Mouse (Mus musculus) ES-E14 (cell line): ENCODE results near the gene Vmn1r1.

Experiments used
- CHD2 ChIP-seq: IDR thresholded peaks from 2 replicates; pipeline ENCODE4 v1.6.1; 2014; ENCODE audit warnings: mild to moderate bottlenecking, low read depth, low read length, inconsistent platforms
- HCFC1 ChIP-seq: IDR thresholded peaks from 2 replicates; pipeline ENCODE4 v1.6.1; 2012; ENCODE audit warnings: low read length, inconsistent platforms, borderline replicate concordance; ENCODE audit not compliant: insufficient read depth
- MAFK ChIP-seq: IDR thresholded peaks from 2 replicates; pipeline ENCODE4 v1.6.1; 2014; ENCODE audit warnings: mild to moderate bottlenecking, low read depth, low read length, inconsistent platforms; ENCODE audit not compliant: insufficient read depth
- ZC3H11A ChIP-seq: IDR thresholded peaks from 2 replicates; pipeline ENCODE4 v1.6.1; 2012; ENCODE audit warnings: low read depth, mild to moderate bottlenecking, inconsistent platforms, low read length, borderline replicate concordance
- ZNF384 ChIP-seq: IDR thresholded peaks from 2 replicates; pipeline ENCODE4 v1.6.1; 2012; ENCODE audit warnings: low read depth, low read length, inconsistent platforms

DNA sequence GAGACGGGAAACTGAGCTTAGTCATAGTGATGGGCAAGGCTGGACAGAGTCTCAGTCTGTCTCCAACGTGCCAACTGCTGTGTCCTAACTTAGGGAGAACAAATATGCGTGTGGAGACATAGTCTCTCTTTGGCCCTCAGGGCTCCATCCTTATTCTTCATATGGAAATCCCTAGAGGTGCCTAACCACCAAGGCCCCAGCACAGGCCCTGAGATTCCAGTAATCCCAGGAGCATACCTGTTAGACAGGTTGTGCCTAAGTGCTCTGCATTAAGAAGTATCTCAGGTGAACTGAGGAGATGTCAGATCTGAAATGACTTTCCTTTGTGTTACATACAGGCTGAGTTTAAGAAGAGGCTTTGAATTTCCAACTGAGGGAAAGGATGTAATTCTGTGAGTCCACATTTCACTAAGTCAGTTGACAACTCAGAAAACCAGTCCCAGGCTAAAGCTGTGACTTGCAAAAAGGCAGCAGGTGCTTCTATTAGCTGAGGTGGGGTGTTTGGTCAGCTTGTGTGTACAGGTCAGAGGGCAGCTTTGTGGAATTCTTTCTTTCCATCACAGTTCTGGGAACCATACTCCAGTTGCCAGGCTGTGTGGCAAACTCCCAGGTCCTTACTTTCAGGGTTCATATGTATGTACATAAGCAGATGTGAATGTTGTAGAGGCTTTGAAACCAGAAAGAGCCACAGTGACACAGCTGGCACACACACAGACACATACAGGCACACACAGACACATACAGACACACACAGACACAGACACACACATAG, 25.6 kb upstream of the Vmn1r1 start:
- TF ChIP-seq ZC3H11A (no peak), ZNF384 (no peak), HCFC1 (no peak), MAFK (no peak), CHD2 (no peak)
